Mouse (Mus musculus) CD4-positive naive resting alpha-beta T cell, adult 76 days (primary cell): ENCODE results near the gene Zfp174. TPM values are rescaled to one million over a fixed set of nuclear protein-coding genes. Genes with fewer than 3 reads are reported as not detected.

Source experiments
- total RNA-seq: library from RNA; stranded (reverse); gene quantifications from one replicate; pipeline ENCODE4 v1.2.4, GENCODE M21; 2023

Zfp174 gene
- total RNA-seq = 0.35 TPM

DNA sequence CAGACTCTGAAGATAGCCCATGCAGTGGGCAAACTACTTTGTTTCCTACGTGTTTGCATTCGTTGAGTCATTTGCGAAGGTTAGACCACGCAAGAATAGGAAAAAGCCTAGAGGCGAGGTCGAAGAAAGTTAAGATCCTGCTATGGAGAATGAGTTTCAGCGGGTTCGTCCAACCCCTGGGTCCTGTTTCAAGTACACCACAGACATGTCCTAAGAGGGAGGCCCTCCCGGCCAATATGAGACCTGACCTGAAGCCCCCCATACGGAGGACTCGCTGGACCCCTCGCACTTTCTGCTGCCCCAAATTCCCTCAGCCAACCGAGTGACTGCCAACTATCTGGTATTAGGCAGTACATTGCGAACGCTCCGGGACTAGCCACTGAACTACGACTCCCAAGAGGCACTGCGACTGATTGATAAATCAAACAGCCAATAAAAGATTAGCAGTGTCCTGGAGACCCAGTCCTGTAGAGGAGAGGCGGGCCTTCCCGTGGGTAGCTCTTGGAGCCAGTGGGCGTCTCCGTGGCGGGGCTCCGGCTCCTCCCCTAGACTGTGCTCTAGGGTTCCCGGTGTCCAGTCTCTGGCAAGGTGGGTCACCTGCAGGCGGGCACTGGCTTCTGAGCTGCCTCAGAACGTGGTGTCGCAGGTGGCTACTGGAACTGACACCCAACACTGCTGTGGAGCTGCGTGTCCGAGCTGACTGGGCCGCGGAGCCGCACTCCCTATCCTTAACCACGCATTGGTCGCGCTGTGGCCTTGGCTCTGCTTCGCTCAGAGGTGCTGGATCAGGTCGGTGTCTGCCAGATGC is at the start of gene Zfp174:
Gene Zfp174 (plus strand): TSS at position 558 of the 808 bp plus-strand sequence.

DNA sequence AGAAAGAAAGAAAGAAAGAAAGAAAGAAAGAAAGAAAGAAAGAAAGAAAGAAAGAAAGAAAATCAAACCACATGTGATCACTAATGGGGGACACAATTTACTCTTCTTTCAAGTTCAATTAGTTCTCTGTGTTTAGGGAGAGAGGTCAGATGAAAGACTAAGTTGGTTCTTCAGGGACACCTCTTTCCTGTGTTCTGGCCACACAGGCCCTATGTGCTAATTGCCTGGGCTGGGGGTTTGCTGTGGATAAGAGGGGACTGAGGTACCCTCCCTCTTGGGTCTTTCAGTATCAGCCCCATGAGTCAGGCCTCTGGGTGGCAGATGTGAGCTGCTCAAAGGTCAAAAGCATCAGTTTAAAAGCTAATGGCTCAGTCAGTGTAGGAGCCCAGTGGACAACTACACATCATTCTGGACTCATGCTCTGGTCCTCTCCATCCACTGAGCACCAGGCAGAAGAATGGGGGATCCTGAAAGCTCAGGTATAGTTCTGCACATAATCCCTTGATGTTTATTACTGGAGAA is 16.4 kb upstream of the Zfp174 start, which contains the start of gene Olfr15:
Gene Olfr15 (plus strand): TSS at position 291 of the 522 bp plus-strand sequence.

DNA sequence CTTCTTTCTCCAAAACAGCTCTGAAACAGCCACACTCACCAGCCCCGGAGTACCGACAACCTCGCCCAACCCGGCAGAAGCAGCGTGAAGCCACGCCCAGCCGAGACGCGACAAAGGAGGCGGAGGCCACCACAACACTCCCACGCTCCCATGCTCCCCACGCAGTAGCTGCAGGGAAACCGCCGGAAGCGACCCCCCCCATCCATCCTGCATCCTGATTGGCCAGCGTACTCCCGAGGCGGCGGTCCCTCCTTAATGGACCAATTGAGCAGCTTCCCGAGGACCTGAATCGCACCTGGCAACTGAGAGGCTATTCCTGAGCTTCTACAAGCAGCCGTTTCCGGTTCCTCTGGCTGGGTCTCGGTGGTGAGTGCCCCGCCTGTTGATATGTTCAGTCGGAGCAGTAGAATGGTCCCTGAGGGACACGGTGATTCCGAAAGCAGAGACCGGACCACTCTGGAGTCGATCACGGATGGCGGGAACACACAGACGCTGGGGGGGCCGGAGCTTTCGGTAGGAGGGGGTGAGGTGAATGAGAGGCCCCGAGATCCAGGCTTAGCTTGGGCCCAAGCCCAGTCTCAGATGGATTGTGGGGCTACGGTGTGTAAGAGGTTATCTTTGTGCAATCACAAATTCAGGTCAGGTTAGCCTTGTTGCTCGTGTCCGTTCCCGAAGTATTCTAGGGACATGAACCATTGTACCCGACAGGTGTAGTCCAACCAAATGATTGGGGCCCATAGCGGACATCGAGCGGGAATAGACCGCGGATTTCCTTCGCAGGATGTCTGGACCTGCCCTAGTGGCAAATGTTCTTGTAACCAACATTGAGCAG is 25.4 kb downstream of the Zfp174 start, which contains the start of gene Naa60:
Gene Naa60 (plus strand): TSS at position 160 of the 832 bp plus-strand sequence.

DNA sequence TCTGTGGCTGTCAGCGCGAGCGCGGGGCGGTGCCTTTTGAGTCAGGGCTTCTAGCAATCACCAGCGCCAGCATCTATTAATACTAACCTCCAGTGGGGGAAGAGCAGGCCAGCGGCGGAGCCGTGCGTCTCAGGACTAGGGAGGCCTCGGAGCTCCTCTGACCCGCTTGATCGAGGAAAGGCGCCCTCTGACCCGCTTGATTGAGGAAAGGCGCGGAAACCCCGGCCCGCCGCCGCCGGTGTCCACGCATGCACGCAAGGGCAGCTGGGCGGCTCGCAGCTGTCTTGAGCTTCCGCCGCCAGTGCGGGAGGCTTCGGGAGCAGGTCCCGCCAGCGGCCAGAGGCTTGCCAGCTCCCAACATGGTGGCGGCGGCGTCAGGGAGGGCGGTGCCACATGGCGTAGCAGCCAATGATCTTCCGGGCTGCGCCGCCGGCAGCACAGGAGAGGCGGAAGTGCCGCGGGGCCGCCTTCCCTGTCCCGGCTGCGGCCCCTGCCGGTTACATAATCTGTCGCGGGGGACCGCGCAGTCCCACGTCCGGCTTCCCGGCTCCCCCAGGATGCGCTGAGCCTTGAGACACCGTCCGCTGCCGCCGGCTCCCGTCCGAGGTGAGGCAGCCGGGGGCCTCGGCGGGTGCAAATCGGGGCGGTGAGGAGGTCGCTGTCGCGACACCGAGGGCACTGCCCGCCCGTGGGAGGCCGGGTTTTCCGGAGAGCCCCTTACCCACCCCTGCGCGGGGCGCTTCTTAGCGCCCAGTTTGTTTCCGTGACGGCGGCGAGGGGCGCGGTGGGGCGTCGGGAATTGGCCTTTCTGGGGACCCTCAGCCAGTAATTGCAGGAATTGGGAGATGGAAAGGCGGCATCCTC is 37.4 kb downstream of the Zfp174 start, which contains the start of the genes Zfp597 and Gm20695:
Gene Zfp597 (minus strand): TSS at position 361 of the 864 bp plus-strand sequence.
Gene Gm20695 (plus strand): TSS at position 448 of the 864 bp plus-strand sequence.

Other genes starting within 250 kb of the Zfp174 start
- 0.73 TPM for gene Mefv, start 129.2 kb upstream of the Zfp174 start, total RNA-seq
- gene Zfp263, start 103.2 kb upstream of the Zfp174 start, total RNA-seq = 46.7 TPM
- gene Olfr15, start 16.4 kb upstream of the Zfp174 start, total RNA-seq = not detected
- 81.6 TPM for gene Naa60, start 25.1 kb downstream of the Zfp174 start, total RNA-seq
- 28.4 TPM for gene Zfp597, start 37.3 kb downstream of the Zfp174 start, total RNA-seq
- gene Gm20695, start 37.4 kb downstream of the Zfp174 start, total RNA-seq = not detected
- gene 1700037C18Rik, start 61.4 kb downstream of the Zfp174 start, total RNA-seq = 4.9 TPM
- gene Cluap1, start 61.5 kb downstream of the Zfp174 start, total RNA-seq = 25.7 TPM
- gene Nlrc3, start 129.4 kb downstream of the Zfp174 start, total RNA-seq = 76.5 TPM
- gene Slx4, start 156.5 kb downstream of the Zfp174 start, total RNA-seq = 56.4 TPM
- gene Dnase1, start 189.7 kb downstream of the Zfp174 start, total RNA-seq = not detected
- 73.5 TPM for gene Trap1, start 230.6 kb downstream of the Zfp174 start, total RNA-seq